Mouse (Mus musculus) lung, postnatal 0 days (tissue): ENCODE measurements at regions not wholly inside any gene's neighbourhood (a gene's known extent, or its start where the extent isn't known, plus 50 kb on each side); places are given as distances from the start of the nearest gene placed in this dataset.

Source experiments
- CTCF ChIP-seq: IDR thresholded peaks from 2 replicates; pipeline ENCODE4 v1.5.1; 2016; ENCODE audit warnings: antibody characterized with exemption, mild to moderate bottlenecking
- EP300 ChIP-seq: IDR thresholded peaks from 2 replicates; pipeline ENCODE4 v1.6.1; 2016; ENCODE audit warnings: antibody characterized with exemption, mild to moderate bottlenecking, control low read depth

GRCm38 (mm10) chr12:7820006-7820704, 157.3 kb upstream of the Apob start:
- TF ChIP-seq EP300 (no peak), CTCF (no peak)
